Mouse (Mus musculus) urinary bladder, postnatal 14 days (tissue): Measurements from ENCODE around the gene Rad18.

Experiments used
- DNase-seq: peaks from one replicate; pipeline ENCODE4 v3.0.0; 2021; ENCODE audit warnings: low spot score

Rad18 gene

GRCm38 (mm10) chr6:112684065-112684464 is 12.4 kb downstream of the Rad18 start:
- DNase-seq: no peak

GRCm38 (mm10) chr6:112632071-112632470 is 64.4 kb downstream of the Rad18 start:
- no peak for DNase-seq

- DNase-seq: no peak
These were observed 66.2 kb downstream of the Rad18 start for GRCm38 (mm10) chr6:112630291-112630690.

GRCm38 (mm10) chr6:112628301-112628700 is 68.2 kb downstream of the Rad18 start:
- no peak for DNase-seq

- no peak for DNase-seq
These were observed 74.2 kb downstream of the Rad18 start for GRCm38 (mm10) chr6:112622321-112622720.

- DNase-seq: no peak
These were observed 76.5 kb downstream of the Rad18 start for GRCm38 (mm10) chr6:112620027-112620426.

GRCm38 (mm10) chr6:112617728-112618318 is 78.7 kb downstream of the Rad18 start:
- no peak for DNase-seq

- DNase-seq: no peak
These were observed 87.5 kb downstream of the Rad18 start for GRCm38 (mm10) chr6:112609027-112609426.

- DNase-seq: no peak
These were observed 92.6 kb downstream of the Rad18 start for GRCm38 (mm10) chr6:112603866-112604265.

- no peak for DNase-seq
These were observed 101.5 kb downstream of the Rad18 start for GRCm38 (mm10) chr6:112594971-112595370.

GRCm38 (mm10) chr6:112587912-112588311 is 108.6 kb downstream of the Rad18 start:
- DNase-seq: no peak

- DNase-seq: no peak
These were observed 109.5 kb downstream of the Rad18 start for GRCm38 (mm10) chr6:112586999-112587398.

GRCm38 (mm10) chr6:112584961-112585360 is 111.5 kb downstream of the Rad18 start:
- DNase-seq: no peak

GRCm38 (mm10) chr6:112582022-112582421 is 114.5 kb downstream of the Rad18 start:
- DNase-seq: no peak

GRCm38 (mm10) chr6:112577198-112577597 is 119.3 kb downstream of the Rad18 start:
- no peak for DNase-seq

- no peak for DNase-seq
These were observed 121.9 kb downstream of the Rad18 start for GRCm38 (mm10) chr6:112574558-112574957.

- no peak for DNase-seq
These were observed 126.1 kb downstream of the Rad18 start for GRCm38 (mm10) chr6:112570413-112570812.
